Mouse (Mus musculus) liver, postnatal 0 days (tissue): ENCODE results near the gene Pah. TPM values are rescaled to one million over a fixed set of nuclear protein-coding genes. Genes with fewer than 3 reads are reported as not detected.

Experiments used
- ATAC-seq: fragments of 200-750 bp; cut with Nextera tagmentation; 2 replicates; pipeline ENCODE4 v1.8.0; 2017; ENCODE audit warnings: mild to moderate bottlenecking, moderate library complexity
- DNase-seq: peaks from one replicate; pipeline ENCODE4 v3.0.0-alpha.2; 2016
- H3K27ac ChIP-seq: fragments of 300-500 bp; sonication (generic); 2 replicates; pipeline ENCODE4 v1.5.1; 2014; ENCODE audit warnings: antibody characterized with exemption, moderate library complexity, mild to moderate bottlenecking, low read depth
- H3K27me3 ChIP-seq: fragments of 300-500 bp; sonication (generic); 2 replicates; pipeline ENCODE4 v1.6.1; 2014; ENCODE audit warnings: low read length, control low read depth, mixed read lengths; ENCODE audit not compliant: insufficient read depth
- H3K36me3 ChIP-seq: fragments of 300-500 bp; sonication (generic); replicated peaks from 2 replicates; pipeline ENCODE4 v1.6.1; 2014; ENCODE audit warnings: mild to moderate bottlenecking, control low read depth, low read length, moderate library complexity, mixed read lengths; ENCODE audit not compliant: insufficient read depth
- H3K4me1 ChIP-seq: fragments of 300-500 bp; sonication (generic); 2 replicates; pipeline ENCODE4 v1.6.1; 2014; ENCODE audit warnings: antibody characterized with exemption, mild to moderate bottlenecking, control low read depth; ENCODE audit not compliant: insufficient read depth
- H3K4me2 ChIP-seq: fragments of 300-500 bp; sonication (generic); 2 replicates; pipeline ENCODE4 v1.6.1; 2014; ENCODE audit warnings: low read depth, mild to moderate bottlenecking, low read length, moderate library complexity, mixed read lengths
- H3K4me3 ChIP-seq: fragments of 300-500 bp; sonication (generic); 2 replicates; pipeline ENCODE4 v1.5.1; 2014; ENCODE audit warnings: low read depth, low read length
- H3K9ac ChIP-seq: fragments of 300-500 bp; sonication (generic); replicated peaks from 2 replicates; pipeline ENCODE4 v1.6.1; 2014; ENCODE audit warnings: mild to moderate bottlenecking, moderate library complexity
- H3K9me3 ChIP-seq: fragments of 300-500 bp; sonication (generic); 2 replicates; pipeline ENCODE4 v1.6.1; 2016; ENCODE audit warnings: mild to moderate bottlenecking, control low read depth, low read length, mixed read lengths
- CTCF ChIP-seq: sonication (generic); IDR thresholded peaks from 2 replicates; pipeline ENCODE4 v1.5.1; 2016; ENCODE audit warnings: antibody characterized with exemption, low read depth
- EP300 ChIP-seq: IDR thresholded peaks from 2 replicates; pipeline ENCODE4 v1.6.1; 2016; ENCODE audit warnings: antibody characterized with exemption, low read depth, mild to moderate bottlenecking
- WGBS: fragments of 180-500 bp; shearing (Covaris S2); extraction: QIAGEN DNeasy Blood & Tissue Kit; methylation state at CpG from one replicate; pipeline ENCODE4 v1.1.7; 2014; ENCODE audit not compliant: insufficient replicate concordance; 5-methylcytosine and 5-hydroxymethylcytosine counted together
- polyA plus RNA-seq: library from polyadenylated mRNA; unstranded; fragments of >200 nt; fragmentation: Nextera tagmentation; extraction: Ambion mirVana; gene quantifications from 2 replicates; pipeline ENCODE4 v1.2.1, GENCODE M21; 2015

Pah gene
- polyA plus RNA-seq, 1 experiment from 2014 or later, result 146 TPM

DNA sequence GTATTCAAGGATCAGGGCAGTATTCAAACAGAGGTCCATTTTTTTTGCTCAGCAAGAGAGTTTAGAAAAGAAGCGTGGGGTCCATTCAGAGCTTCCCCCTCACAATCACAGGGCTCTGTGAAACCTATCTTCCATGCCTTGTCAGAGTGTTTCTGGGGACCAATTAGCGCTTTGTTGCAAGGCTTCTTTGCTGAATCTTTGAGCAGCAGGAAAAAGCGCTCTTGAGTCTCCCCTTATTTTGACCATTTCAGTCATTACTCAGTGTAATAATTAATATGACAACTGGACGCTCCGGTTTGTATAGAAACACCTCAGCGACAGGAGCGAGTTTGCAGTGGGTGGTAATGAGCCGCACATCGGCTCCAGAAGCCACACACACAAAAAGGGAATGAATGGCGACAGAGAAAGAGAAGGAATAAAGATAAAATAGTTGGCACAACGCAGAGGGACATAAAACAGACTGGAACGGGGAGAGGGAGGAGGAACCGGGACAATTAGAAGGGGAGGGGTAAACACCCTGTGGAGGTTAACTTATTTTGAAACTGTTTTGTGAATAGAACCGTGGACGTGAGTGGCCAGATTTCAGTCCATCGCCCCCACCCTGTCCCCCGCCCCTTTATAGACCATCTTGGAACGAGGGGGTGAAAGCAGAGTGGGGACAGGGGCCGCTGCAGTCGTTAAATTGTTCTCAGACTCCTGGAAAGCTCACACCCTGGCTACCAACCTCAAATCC, 20.5 kb upstream of the Pah start:
- peaks cover 3% of the 10 kb centered on the region; the same call in 1 of the 2 replicates for H3K9me3 ChIP-seq
- no peak for ATAC-seq
- H3K4me2 ChIP-seq, result no peak overlapping the region
- 19% methylated on average over 20 of the region's 20 CpGs for WGBS
- DNase-seq, result no peak
- TF ChIP-seq CTCF (no peak), EP300 (no peak)
- H3K27ac ChIP-seq, result no peak overlapping the region
- peaks cover 34% of the 10 kb centered on the region for H3K27me3 ChIP-seq
- H3K36me3 ChIP-seq, result no peaks in the 10 kb centered on the region
- no peaks in the 10 kb centered on the region for H3K4me1 ChIP-seq
- no peak overlapping the region for H3K4me3 ChIP-seq
- no peak overlapping the region for H3K9ac ChIP-seq

DNA sequence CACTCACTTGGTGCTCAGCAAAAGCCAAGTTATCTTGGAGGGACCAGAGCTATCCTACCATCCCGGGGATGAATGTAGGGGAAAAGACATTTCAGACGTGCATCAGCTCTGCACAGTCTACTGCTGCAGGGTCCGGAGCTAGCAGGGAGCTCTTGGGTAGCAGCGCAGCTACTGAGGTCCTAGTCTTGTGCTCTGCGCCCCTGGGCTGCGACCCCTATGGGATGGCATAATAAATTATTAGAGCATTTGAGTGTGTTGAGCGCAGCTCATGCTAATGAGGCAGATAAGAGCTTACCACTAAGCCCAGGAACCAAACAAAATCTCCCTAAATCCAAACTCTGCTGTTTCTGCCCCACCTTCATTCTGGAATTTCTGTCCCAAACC, 19.9 kb upstream of the Pah start:
- no peak for ATAC-seq
- Histone ChIP-seq H3K9me3 (peaks cover 3% of the 10 kb centered on the region; the same call in 1 of the 2 replicates), H3K4me1 (no peaks in the 10 kb centered on the region), H3K4me2 (no peak overlapping the region), H3K36me3 (no peaks in the 10 kb centered on the region), H3K27ac (no peak overlapping the region), H3K27me3 (peaks cover 32% of the 10 kb centered on the region), H3K9ac (no peak overlapping the region), H3K4me3 (no peak overlapping the region)
- no peak for TF ChIP-seq EP300
- no peak for TF ChIP-seq CTCF
- 23% methylated on average over 7 of the region's 7 CpGs for WGBS
- no peak for DNase-seq

- Histone ChIP-seq H3K36me3 (no peaks in the 10 kb centered on the region), H3K4me1 (no peaks in the 10 kb centered on the region), H3K4me3 (no peak overlapping the region), H3K9ac (no peak overlapping the region), H3K4me2 (no peak overlapping the region), H3K27ac (no peak overlapping the region), H3K9me3 (peaks cover 3% of the 10 kb centered on the region; the same call in 1 of the 2 replicates), H3K27me3 (peaks cover 30% of the 10 kb centered on the region)
- 20% methylated on average over 5 of the region's 5 CpGs for WGBS
- no peak for TF ChIP-seq EP300
- TF ChIP-seq CTCF, result 0 out of 2 replicates have a peak, but pooled peaks have one; percentile 4
- ATAC-seq (no peak), DNase-seq (no peak)
Measured at GRCm38 (mm10) chr10:87502283-87502682, 19.3 kb upstream of the Pah start.

GRCm38 (mm10) chr10:87503946-87504345, 17.6 kb upstream of the Pah start:
- no peak overlapping the region for H3K4me3 ChIP-seq
- peaks cover 22% of the 10 kb centered on the region for H3K27me3 ChIP-seq
- no peak overlapping the region for H3K4me2 ChIP-seq
- no peaks in the 10 kb centered on the region for H3K9me3 ChIP-seq
- H3K36me3 ChIP-seq, result no peaks in the 10 kb centered on the region
- WGBS, result 3% methylated on average over 10 of the region's 10 CpGs
- TF ChIP-seq CTCF (peak; percentile 83), EP300 (no peak)
- no peak for ATAC-seq
- H3K4me1 ChIP-seq, result no peaks in the 10 kb centered on the region
- H3K27ac ChIP-seq, result no peak overlapping the region
- no peak overlapping the region for H3K9ac ChIP-seq
- peak; percentile 44 for DNase-seq

DNA sequence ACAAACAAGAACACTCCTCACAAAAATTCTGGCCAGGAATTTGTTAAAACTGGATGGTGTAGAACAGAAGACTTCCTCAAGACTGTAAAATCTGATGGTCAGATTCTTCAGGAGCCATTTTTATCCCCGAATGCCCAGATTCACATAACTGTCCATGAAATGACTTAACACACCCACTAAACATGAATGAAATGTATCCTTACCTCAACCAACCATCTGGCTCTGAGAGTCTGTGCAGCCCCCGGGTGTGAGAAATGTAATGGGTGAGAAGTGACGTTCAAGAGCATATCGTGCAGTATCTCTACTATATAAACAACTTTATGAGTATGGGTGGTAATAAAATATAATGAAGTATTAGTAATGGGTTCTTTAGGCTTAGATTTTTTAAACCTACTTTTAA, 13.0 kb upstream of the Pah start:
- no peak for ATAC-seq

DNA sequence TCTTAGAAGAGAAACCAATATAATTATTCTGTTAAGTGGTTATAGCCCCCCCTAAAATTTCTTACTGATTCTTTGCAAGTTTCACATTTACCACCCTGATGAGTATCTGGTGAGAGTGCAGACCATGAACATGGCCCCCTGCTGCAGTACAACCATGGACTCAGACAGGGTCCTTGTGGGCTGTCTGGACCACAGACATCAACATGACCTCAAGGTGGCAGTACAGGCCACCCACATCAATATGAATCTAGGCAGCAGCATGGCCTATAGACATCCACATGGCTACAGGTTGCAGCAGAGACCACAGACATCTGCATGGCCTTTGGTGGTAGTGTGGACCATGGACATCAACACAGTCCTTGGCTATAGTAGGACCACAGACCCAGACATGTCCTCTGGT, 8.5 kb upstream of the Pah start:
- TF ChIP-seq CTCF (peak; percentile 71), EP300 (no peak)
- H3K27me3 ChIP-seq, result no peaks in the 10 kb centered on the region
- H3K36me3 ChIP-seq, result no peaks in the 10 kb centered on the region
- H3K27ac ChIP-seq, result no peak overlapping the region
- ATAC-seq (peak; percentile 76), DNase-seq (peak; percentile 52)
- no peak overlapping the region for H3K4me2 ChIP-seq
- H3K4me1 ChIP-seq, result no peaks in the 10 kb centered on the region
- no peaks in the 10 kb centered on the region for H3K9me3 ChIP-seq
- H3K9ac ChIP-seq, result no peak overlapping the region
- H3K4me3 ChIP-seq, result no peak overlapping the region

More for the DNA sequence above, 13.0 kb upstream of the Pah start:
- H3K9ac ChIP-seq, result no peak overlapping the region
- H3K9me3 ChIP-seq, result no peaks in the 10 kb centered on the region
- H3K4me1 ChIP-seq, result no peaks in the 10 kb centered on the region
- 71% methylated on average over 4 of the region's 4 CpGs for WGBS
- no peak overlapping the region for H3K4me3 ChIP-seq
- DNase-seq, result no peak
- no peaks in the 10 kb centered on the region for H3K27me3 ChIP-seq
- no peaks in the 10 kb centered on the region for H3K36me3 ChIP-seq
- TF ChIP-seq EP300 (no peak), CTCF (no peak)
- no peak overlapping the region for H3K4me2 ChIP-seq
- no peak overlapping the region for H3K27ac ChIP-seq

GRCm38 (mm10) chr10:87518585-87518984, 3.0 kb upstream of the Pah start:
- H3K9ac ChIP-seq, result no peak overlapping the region
- H3K4me2 ChIP-seq, result no peak overlapping the region
- H3K4me1 ChIP-seq, result peaks cover 3% of the 10 kb centered on the region; the same call in 1 of the 2 replicates
- H3K36me3 ChIP-seq, result no peaks in the 10 kb centered on the region
- H3K4me3 ChIP-seq, result no peak overlapping the region
- ATAC-seq (peak; percentile 67), DNase-seq (no peak)
- TF ChIP-seq EP300, result no peak; the same call in 1 of the 2 replicates
- no peaks in the 10 kb centered on the region for H3K27me3 ChIP-seq
- no peaks in the 10 kb centered on the region for H3K9me3 ChIP-seq
- WGBS, result 57% methylated on average over 2 of the region's 2 CpGs
- peak overlapping the region; percentile 84 for H3K27ac ChIP-seq
